8 mouse cellular contexts compared by ENCODE assay signal in the genomic region with DNA sequence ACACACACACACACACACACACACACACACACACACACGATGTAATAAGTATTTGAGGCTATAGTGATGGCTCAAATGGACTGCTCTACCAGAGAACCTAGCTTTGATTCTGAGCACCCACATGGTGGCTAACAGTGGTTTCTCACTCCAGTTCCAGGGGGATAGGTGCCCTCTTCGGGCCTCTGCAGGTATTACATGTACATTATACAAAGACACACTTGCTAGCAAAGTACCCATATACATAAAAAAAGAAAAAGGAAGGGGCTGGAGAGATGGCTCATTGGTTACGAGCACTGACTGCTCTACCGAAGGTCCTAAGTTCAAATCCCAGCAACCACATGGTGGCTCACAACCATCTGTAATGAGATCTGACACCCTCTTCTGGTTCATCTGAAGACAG. TPM values are rescaled to one million over a fixed set of nuclear protein-coding genes. Genes with fewer than 3 reads are reported as not detected.
DNase-seq lines count a peak whose midpoint lies in the region; ATAC-seq and TF ChIP-seq lines count a peak whose summit lies in the region.

No protein-coding gene starts in this region.

- no peak overlapping the region for H3K27ac ChIP-seq in midbrain, postnatal 0 days (ENCODE audit: low read depth, low read length)
- no peak overlapping the region for H3K27ac ChIP-seq in midbrain, embryonic 13.5 days
- H3K27ac ChIP-seq in midbrain, embryonic 16.5 days (ENCODE audit: low read length), result no peak overlapping the region

- no peak overlapping the region for H3K9ac ChIP-seq in midbrain, postnatal 0 days (replicated peaks; ENCODE audit: low read length, poor library complexity, severe bottlenecking)
- no peak overlapping the region for H3K9ac ChIP-seq in midbrain, embryonic 13.5 days (replicated peaks)
- H3K9ac ChIP-seq in midbrain, embryonic 16.5 days (ENCODE audit: low read depth, low read length), result no peak overlapping the region

- 94% methylated on average over 4 of the region's 4 CpGs for WGBS in midbrain, postnatal 0 days
- WGBS in midbrain, embryonic 13.5 days, result 94% methylated on average over 4 of the region's 4 CpGs
- 88% methylated on average over 4 of the region's 4 CpGs for WGBS in midbrain, embryonic 16.5 days

- H3K27me3 ChIP-seq in midbrain, postnatal 0 days (ENCODE audit: insufficient read depth, low read length), result no peaks in the 10 kb centered on the region
- no peaks in the 10 kb centered on the region for H3K27me3 ChIP-seq in midbrain, embryonic 13.5 days
- H3K27me3 ChIP-seq in midbrain, embryonic 16.5 days (ENCODE audit: control insufficient read depth, insufficient read depth, low read depth, low read length), result no peaks in the 10 kb centered on the region

- no peak for ATAC-seq in midbrain, postnatal 0 days (ENCODE audit: low FRiP score)
- ATAC-seq in midbrain, embryonic 13.5 days, result no peak
- 0 out of 2 replicates have a peak, but pooled peaks have one; percentile 30 for ATAC-seq in erythroid progenitor cell, adult 5-6 weeks (replicated peaks; ENCODE audit: low FRiP score, poor library complexity, severe bottlenecking)
- no peak for ATAC-seq in midbrain, embryonic 16.5 days

- no peak overlapping the region for H3K4me2 ChIP-seq in midbrain, postnatal 0 days (ENCODE audit: low read depth, low read length, poor library complexity, severe bottlenecking)
- H3K4me2 ChIP-seq in midbrain, embryonic 13.5 days (replicated peaks), result no peak overlapping the region
- H3K4me2 ChIP-seq in midbrain, embryonic 16.5 days (ENCODE audit: low read length), result no peak overlapping the region

- no peaks in the 10 kb centered on the region for H3K9me3 ChIP-seq in midbrain, postnatal 0 days (ENCODE audit: low read length)
- H3K9me3 ChIP-seq in midbrain, embryonic 13.5 days, result no peaks in the 10 kb centered on the region
- no peaks in the 10 kb centered on the region for H3K9me3 ChIP-seq in midbrain, embryonic 16.5 days (replicated peaks; ENCODE audit: control insufficient read depth, low read length, poor library complexity, severe bottlenecking)

- H3K4me3 ChIP-seq in midbrain, postnatal 0 days (ENCODE audit: low read depth, low read length), result no peak overlapping the region
- no peak overlapping the region for H3K4me3 ChIP-seq in midbrain, embryonic 13.5 days (replicated peaks)
- H3K4me3 ChIP-seq in midbrain, embryonic 16.5 days (ENCODE audit: low read depth, low read length), result no peak overlapping the region

- H3K4me1 ChIP-seq in midbrain, postnatal 0 days (ENCODE audit: insufficient read depth, low read length), result no peaks in the 10 kb centered on the region
- no peaks in the 10 kb centered on the region for H3K4me1 ChIP-seq in midbrain, embryonic 13.5 days (replicated peaks)
- no peaks in the 10 kb centered on the region for H3K4me1 ChIP-seq in midbrain, embryonic 16.5 days (ENCODE audit: control insufficient read depth, insufficient read depth, low read length)

- TF ChIP-seq CTCF in midbrain, postnatal 0 days (IDR thresholded peaks at IDR 0.05), result peak; percentile 47

- peak; percentile 15 for DNase-seq in heart, adult 11 months
- DNase-seq in heart, adult 18-20 months, result no peak
- no peak for DNase-seq in midbrain, postnatal 0 days (ENCODE audit: low spot score)
- no peak for DNase-seq in adipocyte (ENCODE audit: low spot score)
- DNase-seq in kidney, postnatal 4 days, result no peak

- H3K36me3 ChIP-seq in midbrain, postnatal 0 days (ENCODE audit: insufficient read depth, low read length), result peaks cover 20% of the 10 kb centered on the region; the same call in 1 of the 2 replicates
- peaks cover 72% of the 10 kb centered on the region for H3K36me3 ChIP-seq in midbrain, embryonic 13.5 days
- H3K36me3 ChIP-seq in midbrain, embryonic 16.5 days (ENCODE audit: control insufficient read depth, insufficient read depth, low read length), result peaks cover 24% of the 10 kb centered on the region

RNA-seq across cellular contexts. Expression of gene Snapc3, which starts 11.3 kb away (rescaled TPM):
- 10 to 100 TPM; 15.2 to 18.8 TPM for total RNA-seq in heart, adult 18-20 months (2021)
- total RNA-seq in midbrain, postnatal 0 days (2014; rRNA removed), result 38.0 and 40.5 TPM in 2 replicates
- 33.3 and 33.9 TPM in 2 replicates for polyA plus RNA-seq in midbrain, postnatal 0 days (2015; fragmentation: Nextera tagmentation; extraction: Ambion mirVana)
- polyA plus RNA-seq in midbrain, embryonic 13.5 days (2015; fragmentation: Nextera tagmentation; extraction: Ambion mirVana), result 93.9 and 95.5 TPM in 2 replicates
- 17.3 and 52.4 TPM in 2 replicates for total RNA-seq in erythroid progenitor cell, adult 5-6 weeks (2015; ENCODE audit: low replicate concordance)
- 25.5 and 36.5 TPM in 2 replicates for total RNA-seq in erythroid progenitor cell, adult 5-6 weeks (2017; ENCODE audit: low replicate concordance)
- 64.9 and 75.5 TPM in 2 replicates for polyA plus RNA-seq in midbrain, embryonic 16.5 days (2015; fragmentation: Nextera tagmentation; extraction: Ambion mirVana)

RNA-seq across cellular contexts. Expression of gene Psip1, which starts 57.4 kb away (rescaled TPM):
- 10 to 100 TPM; 17.5 to 21.6 TPM for total RNA-seq in heart, adult 18-20 months (2021)
- 206 and 254 TPM in 2 replicates for total RNA-seq in midbrain, postnatal 0 days (2014; rRNA removed)
- polyA plus RNA-seq in midbrain, postnatal 0 days (2015; fragmentation: Nextera tagmentation; extraction: Ambion mirVana), result 273 and 320 TPM in 2 replicates
- polyA plus RNA-seq in midbrain, embryonic 13.5 days (2015; fragmentation: Nextera tagmentation; extraction: Ambion mirVana), result 329 and 332 TPM in 2 replicates
- total RNA-seq in erythroid progenitor cell, adult 5-6 weeks (2015; ENCODE audit: low replicate concordance), result 223 and 246 TPM in 2 replicates
- 217 and 225 TPM in 2 replicates for total RNA-seq in erythroid progenitor cell, adult 5-6 weeks (2017; ENCODE audit: low replicate concordance)
- 284 and 290 TPM in 2 replicates for polyA plus RNA-seq in midbrain, embryonic 16.5 days (2015; fragmentation: Nextera tagmentation; extraction: Ambion mirVana)
